Mouse (Mus musculus): ENCODE data around the gene Fgfrl1.

The Fgfrl1 gene

GRCm38 (mm10) chr5:108692271-108692670 is at the start of gene Fgfrl1:
Gene Fgfrl1 (plus strand): TSS chr5:108692382.
- no peak for DNase-seq (ENCODE audit: low spot score)

DNA sequence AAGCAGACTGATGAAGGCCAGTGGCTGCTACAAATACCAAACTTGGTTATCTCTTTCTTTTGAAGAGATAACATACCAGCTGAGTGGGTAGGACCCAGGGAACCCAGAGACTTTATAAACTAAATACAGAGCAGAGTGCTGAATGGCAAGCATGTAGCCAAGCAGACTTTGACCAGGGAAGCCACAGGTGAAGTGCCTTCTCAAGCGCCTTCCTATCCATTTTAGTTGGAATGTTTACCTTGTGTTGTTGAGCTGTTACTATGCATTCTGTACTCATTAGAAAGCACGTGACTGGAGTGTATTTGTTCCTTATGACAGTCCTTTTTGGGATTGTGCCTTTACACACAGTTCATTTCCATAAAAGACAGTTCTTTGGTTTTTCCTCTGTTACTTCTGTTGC is 48.5 kb upstream of the Fgfrl1 start:
- DNase-seq (ENCODE audit: low spot score), result no peak

DNA sequence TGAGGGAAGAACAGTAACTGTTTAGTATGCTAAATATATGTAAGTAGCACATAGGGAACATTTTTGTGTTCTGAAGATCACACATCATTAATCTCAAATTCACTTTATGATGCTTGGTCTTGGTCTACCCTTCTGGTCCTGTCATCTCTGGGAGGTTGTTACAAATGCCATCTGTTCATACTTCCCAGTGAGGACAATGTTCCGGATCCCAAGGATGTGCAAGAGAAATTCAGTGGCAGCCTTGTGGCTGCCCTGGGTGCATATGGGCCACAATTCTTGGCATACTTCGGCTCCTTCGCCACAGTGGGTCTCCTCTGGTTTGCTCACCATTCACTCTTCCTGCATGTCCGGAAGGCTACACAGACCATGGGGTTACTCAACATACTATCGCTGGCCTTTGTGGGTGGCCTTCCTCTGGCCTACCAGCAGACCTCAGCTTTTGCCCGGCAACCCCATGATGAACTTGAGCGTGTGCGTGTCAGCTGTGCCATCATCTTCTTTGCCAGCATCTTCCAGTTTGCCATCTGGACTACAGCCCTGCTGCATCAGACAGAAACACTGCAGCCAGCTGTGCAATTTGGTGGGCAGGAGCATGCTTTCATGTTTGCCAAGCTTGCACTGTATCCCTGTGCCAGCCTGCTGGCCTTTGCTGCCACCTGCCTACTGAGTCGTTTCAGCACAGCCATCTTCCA is 46.4 kb upstream of the Fgfrl1 start:
- no peak for DNase-seq (ENCODE audit: low spot score)

DNA sequence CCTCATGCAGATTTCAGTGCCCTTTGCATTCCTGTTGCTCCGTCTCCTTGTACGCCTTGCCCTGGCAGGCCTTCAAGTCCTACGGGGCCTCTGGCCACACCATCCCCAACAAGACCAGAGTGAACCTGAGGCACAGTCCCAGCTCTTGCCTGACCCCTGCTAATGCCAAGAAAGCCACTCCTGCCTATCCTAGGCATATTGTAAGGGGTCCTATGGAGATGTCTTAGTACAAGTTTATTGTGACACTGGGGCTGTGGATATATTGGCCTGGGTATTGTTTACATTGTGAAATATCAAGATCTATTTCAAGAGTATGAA is 45.9 kb upstream of the Fgfrl1 start:
- no peak for DNase-seq (ENCODE audit: low spot score)

GRCm38 (mm10) chr5:108647311-108647710 is 44.9 kb upstream of the Fgfrl1 start:
- no peak for DNase-seq (ENCODE audit: low spot score)

- no peak for DNase-seq (ENCODE audit: low spot score)
These were observed 44.2 kb upstream of the Fgfrl1 start for GRCm38 (mm10) chr5:108647820-108648465.

DNA sequence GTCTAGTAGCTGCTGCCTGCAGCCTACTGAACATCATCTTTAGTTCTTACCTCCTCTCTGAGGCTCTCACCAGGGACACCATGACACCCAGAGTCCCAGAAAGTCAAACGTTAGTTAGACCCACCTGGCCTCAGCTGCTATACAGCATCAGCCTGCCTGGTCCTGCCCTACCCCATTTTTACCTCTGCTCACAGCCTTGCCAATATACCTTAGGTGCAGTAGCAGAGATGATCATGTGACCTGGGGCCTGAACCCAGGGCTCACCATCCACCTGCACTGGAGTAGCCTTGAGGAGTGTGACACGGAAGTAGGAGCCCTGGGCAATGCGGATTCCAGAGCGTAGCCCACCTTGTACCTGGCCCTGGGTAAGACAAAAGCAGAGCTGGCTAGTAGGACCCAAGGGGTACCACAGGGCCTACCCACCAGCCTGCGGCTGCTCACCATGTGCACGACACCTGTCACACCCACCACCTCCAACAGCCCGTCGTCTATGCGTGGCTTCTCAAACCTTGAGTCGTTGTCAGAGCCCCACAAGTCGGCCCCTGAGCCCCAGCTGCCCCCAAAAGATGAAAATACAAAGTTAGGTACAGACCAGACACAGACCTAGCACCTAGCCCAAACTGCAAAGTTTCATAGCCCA is 43.1 kb upstream of the Fgfrl1 start:
- DNase-seq (ENCODE audit: low spot score), result no peak

DNA sequence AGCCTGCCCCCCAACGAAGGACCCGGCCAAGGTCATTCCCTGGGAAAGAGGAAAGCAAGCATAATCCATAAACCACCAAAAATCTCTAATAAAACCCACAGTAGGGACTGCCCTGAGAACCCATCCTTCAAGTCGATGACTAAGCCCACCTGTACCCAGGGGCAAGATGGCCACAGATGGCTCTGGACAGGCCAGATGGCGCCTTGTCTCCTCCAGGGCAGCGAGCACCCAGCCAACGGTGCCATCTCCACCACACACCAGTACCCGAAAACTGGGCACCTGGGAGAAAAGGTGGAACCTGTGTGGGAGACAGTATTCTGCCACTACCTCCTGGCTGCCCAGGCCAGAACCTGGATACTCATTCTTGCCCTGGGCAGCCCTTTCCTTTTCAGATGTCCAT is 41.8 kb upstream of the Fgfrl1 start:
- no peak for DNase-seq (ENCODE audit: low spot score)

DNA sequence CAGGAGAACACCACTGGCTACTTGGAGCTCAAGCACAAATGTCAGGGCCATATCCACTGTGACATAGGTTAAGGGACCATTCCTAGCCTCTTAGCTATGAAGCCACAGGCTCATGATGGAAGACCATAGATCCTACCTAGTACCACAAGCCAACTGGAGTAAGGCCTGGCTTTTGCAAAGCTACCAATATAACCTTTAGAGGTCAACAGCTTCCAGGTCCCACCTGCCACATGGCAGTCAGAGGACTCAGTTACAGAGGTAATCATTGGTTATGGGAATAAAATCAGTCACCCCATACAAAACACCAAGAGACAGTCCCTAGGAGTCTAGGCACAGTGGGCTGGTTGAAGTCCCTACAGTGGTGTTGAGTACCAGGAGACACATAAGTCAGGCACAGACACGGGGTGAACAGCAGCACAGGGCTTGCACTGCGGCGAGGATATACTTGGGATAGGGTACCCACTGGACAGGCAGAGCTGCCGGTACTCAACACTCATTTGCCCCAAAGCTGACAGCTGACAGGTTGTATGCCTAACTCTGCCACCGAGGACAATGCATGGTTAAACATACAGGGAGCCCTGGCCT is 41.0 kb upstream of the Fgfrl1 start:
- DNase-seq (ENCODE audit: low spot score), result no peak

- DNase-seq (ENCODE audit: low spot score), result no peak
These were observed 40.4 kb upstream of the Fgfrl1 start for GRCm38 (mm10) chr5:108651823-108652222.

GRCm38 (mm10) chr5:108653341-108653740 is 38.8 kb upstream of the Fgfrl1 start:
- no peak for DNase-seq (ENCODE audit: low spot score)

- no peak for DNase-seq (ENCODE audit: low spot score)
These were observed 37.7 kb upstream of the Fgfrl1 start for GRCm38 (mm10) chr5:108654444-108654990.

DNA sequence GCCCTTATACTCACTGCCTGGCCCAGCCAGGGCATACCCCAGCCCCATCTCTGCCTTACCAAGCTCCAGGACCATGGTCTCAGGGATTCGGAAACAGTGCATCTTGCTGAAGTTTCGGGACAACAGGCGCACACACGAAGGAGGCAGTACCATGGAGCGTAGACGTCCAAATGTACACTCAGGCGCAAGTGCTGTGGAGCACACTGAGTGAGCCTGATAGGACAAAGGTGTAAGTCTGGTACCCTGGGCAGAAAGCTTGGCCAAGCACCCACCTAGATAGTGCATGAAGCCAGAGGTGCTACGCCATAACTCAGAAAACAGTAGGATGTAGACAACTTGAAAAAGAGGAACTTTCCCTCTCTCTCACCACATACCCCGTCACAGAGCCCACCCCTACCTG is 36.8 kb upstream of the Fgfrl1 start:
- no peak for DNase-seq (ENCODE audit: low spot score)

DNA sequence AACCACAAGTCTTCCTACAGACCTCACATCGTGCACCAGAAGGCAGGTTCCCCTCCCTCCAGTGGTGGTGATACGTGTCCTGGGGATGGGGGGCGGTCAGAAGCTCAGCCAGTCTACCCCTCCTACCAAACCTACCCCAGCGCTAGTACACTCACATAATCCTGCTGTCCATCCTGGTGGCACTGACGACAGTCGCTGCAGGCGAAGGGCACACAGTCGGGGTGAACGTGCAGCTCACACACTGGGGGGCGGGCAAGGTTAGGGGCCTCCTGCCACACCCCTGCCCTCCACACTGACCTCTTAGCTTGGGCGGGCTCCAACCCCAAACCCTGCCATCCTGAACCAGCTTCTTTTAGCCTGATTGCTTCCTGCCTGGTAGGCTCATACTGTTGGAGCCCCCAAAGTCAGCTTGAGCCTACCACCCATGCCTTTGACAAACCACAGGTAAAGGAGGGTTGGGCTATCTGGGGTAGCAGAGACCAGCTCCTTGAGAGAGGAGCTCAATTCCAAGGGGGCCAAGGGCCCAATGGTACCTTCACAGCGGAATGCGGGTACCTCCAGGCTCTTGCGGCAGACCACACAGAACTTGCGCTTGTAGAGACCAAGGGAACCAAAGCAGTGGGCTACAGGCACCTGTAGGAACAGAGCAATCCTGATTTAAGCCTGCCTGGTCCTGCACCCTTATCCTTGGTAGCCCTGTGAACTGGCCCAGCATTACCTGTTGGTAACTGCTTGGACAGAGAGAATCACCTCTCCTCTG is 36.1 kb upstream of the Fgfrl1 start:
- DNase-seq (ENCODE audit: low spot score), result no peak

DNA sequence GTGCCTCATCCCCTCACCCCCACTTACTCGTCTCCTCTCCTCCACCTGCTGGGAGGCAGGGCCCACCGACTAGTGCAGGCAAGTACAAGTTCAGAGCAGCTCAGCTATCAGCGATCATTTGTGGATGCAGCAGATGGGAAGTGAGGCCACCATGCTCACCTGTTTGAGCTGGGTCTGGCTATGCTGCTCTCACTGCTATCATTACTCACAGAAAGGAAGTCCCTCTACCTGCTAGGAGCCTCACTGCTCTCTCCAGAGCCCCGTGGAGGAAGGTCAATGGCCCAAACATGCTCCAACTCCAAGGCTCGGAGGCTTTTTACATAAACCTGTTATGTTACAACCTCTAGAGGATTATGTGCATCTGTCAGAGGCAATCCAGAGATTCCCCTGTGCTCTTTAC is 34.8 kb upstream of the Fgfrl1 start:
- DNase-seq (ENCODE audit: low spot score), result no peak

GRCm38 (mm10) chr5:108658611-108659010 is 33.6 kb upstream of the Fgfrl1 start:
- DNase-seq (ENCODE audit: low spot score), result no peak

DNA sequence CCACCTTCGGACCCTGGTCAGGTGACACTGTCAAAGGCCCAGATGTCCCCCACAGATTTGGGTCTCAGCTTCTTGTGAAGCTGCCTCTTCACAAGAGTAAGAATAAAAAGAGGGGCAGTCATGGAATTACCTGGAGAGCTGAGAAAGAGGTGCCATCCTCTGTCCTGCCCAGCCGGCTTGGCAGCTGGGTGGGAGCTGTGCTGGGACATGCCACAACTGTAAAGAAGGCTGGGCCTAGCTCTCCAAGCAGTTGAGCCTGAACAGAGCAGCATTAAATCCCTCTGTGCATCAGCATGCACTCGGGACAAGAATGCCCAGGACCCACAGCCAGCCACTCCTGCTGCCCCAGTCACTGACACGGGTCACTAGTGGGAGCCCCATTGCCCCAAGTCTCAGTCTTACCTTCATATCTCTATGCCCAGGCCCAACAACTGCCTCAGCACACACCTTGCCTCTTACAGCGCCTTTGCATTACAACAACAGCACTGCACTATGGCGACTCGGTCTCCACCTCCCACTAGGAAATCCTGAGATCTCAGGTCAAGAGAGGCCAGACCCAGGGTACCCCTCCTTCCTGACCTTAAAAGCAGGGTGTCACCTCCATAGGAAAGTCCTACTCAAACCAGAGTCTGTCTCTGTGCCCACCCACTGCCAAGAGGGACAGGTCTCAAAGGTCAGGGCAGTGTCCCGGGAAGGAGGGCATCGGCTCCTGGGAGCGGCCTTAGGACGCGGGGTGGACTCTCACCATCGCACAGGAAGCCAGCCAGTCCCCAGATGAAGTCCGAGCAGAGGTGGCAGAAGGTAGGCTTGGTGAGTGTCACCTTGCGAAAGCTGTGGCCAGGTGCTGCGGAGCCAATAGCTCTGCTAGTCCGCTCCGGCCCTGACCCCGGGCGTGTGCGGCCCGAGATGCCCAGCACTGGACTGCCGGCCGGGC is 32.2 kb upstream of the Fgfrl1 start, which contains the start of gene Idua:
Gene Idua (plus strand): TSS at position 634 of the 934 bp plus-strand sequence.
- no peak for DNase-seq (ENCODE audit: low spot score)

DNA sequence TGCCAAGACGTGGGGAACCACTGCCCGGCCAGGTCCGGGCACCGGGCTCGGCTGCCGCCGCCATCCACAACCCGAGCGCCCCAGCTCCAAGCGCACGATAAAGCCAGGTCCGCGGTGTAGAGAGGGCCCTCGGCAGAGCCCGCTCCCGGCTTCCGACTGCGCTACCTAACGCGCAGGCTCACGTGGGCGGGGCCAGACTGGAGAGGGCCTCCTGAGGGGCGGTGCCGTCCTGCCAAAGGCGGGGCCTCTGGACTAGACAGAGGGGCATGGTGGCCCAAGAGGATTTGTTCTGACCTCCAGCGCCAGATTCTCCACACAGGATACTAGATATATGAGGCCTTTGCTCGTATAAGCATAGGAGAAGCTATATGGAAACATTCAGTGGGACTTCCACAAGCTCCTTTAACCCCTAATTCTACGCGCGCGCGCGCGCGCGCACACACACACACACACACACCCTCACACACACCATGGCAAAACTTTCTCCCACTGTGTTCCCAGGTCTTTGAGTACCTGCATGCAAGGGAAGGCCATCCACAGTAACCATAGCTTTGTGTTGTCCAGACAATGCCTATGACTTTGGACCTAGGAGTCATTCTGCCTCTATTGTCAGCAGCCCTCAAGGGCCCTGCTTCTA is 31.4 kb upstream of the Fgfrl1 start:
- DNase-seq (ENCODE audit: low spot score), result peak; percentile 63

DNA sequence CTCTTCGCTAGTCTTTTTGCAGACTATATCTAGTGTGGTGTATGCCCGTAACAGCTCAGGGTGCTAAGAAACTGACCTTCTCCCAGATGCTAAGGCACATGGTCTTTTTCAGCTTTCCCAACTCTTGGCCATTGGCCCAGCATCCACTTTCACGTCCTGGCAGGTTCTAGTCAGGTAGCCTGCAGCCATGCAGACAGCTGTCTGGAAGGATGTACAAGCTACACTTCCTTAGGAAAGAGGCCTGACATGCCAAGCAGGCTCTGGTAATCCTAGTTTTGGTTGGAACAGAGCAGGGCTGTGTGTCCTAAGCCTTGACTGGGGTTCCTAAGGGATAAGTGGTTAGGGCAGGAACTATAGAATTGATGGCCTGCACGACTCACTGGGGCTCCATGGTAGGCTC is 29.4 kb upstream of the Fgfrl1 start:
- DNase-seq (ENCODE audit: low spot score), result no peak

- no peak for DNase-seq (ENCODE audit: low spot score)
These were observed 27.1 kb upstream of the Fgfrl1 start for GRCm38 (mm10) chr5:108665066-108665465.
